Comparison of ENCODE assay signal across 2 mouse cellular contexts in genomic region chr14:54864313-54865036, GRCm38 (mm10).
A peak's percentile ranks its signal among the peaks of the same experiment; 100 is the strongest.
TF ChIP-seq lines count a peak whose summit lies in the region.

No protein-coding gene starts in this region.

TF ChIP-seq in C2C12, 6 proteins besides CTCF, POLR2A, EP300 and RAD21:
- TF ChIP-seq MYOD1 (IDR thresholded peaks at IDR 0.05; ENCODE audit: control insufficient read depth, insufficient read length, low read depth) (no peak), MYOG (IDR thresholded peaks at IDR 0.05; ENCODE audit: control insufficient read depth, extremely low read depth, insufficient read length) (no peak), USF1 (IDR thresholded peaks at IDR 0.05; ENCODE audit: low read depth) (no peak), MAX (IDR thresholded peaks at IDR 0.05) (no peak), CEBPB (IDR thresholded peaks at IDR 0.05; ENCODE audit: low read depth) (no peak), FOSL1 (IDR thresholded peaks at IDR 0.05; ENCODE audit: insufficient read depth, low read length, poor library complexity, severe bottlenecking) (no peak)

TF ChIP-seq in CH12.LX, 34 proteins besides CTCF, POLR2A, EP300 and RAD21:
- TF ChIP-seq CHD2 (IDR thresholded peaks at IDR 0.05; ENCODE audit: low read length) (no peak; the same call in 1 of the 2 replicates), ZMIZ1 (IDR thresholded peaks at IDR 0.05; ENCODE audit: low read depth, low read length) (peak; percentile 7; the same call in 1 of the 2 replicates), SIN3A (IDR thresholded peaks at IDR 0.05; ENCODE audit: low read length) (peak; percentile 36; the same call in 1 of the 2 replicates), MAFK (IDR thresholded peaks at IDR 0.05; ENCODE audit: insufficient replicate concordance, low read length) (no peak), UBTF (IDR thresholded peaks at IDR 0.05; ENCODE audit: low read depth, low read length) (no peak), HCFC1 (IDR thresholded peaks at IDR 0.05; ENCODE audit: low read depth, low read length) (no peak; the same call in 1 of the 2 replicates), MAZ (IDR thresholded peaks at IDR 0.05; ENCODE audit: low read depth, low read length) (peak; percentile 18; the same call in 1 of the 2 replicates), RCOR1 (conservative IDR thresholded peaks at IDR 0.05; ENCODE audit: low read depth, low read length) (no peak), NRF1 (IDR thresholded peaks at IDR 0.05; ENCODE audit: low read depth, low read length) (peak; percentile 56; the same call in 1 of the 2 replicates), BHLHE40 (IDR thresholded peaks at IDR 0.05; ENCODE audit: low read depth, low read length) (no peak), NELFE (IDR thresholded peaks at IDR 0.05; ENCODE audit: low read depth, low read length) (no peak; the same call in 1 of the 2 replicates), IRF4 (IDR thresholded peaks at IDR 0.05; ENCODE audit: low read depth, low read length) (no peak)
